Mouse (Mus musculus) bone marrow, adult 2 months (tissue): ENCODE data around the gene Ivns1abp.

Experiments
- CTCF ChIP-seq: fragments of 200-500 bp; IDR thresholded peaks from 2 replicates; pipeline ENCODE4 v1.5.1; 2011; ENCODE audit warnings: low read length, control low read depth; ENCODE audit not compliant: control insufficient read depth, insufficient read depth
- POLR2A ChIP-seq: fragments of 200-500 bp; IDR thresholded peaks from 2 replicates; pipeline ENCODE4 v1.6.1; 2011; ENCODE audit warnings: low read depth, mild to moderate bottlenecking, control low read depth, low read length, borderline replicate concordance; ENCODE audit not compliant: control insufficient read depth

DNA sequence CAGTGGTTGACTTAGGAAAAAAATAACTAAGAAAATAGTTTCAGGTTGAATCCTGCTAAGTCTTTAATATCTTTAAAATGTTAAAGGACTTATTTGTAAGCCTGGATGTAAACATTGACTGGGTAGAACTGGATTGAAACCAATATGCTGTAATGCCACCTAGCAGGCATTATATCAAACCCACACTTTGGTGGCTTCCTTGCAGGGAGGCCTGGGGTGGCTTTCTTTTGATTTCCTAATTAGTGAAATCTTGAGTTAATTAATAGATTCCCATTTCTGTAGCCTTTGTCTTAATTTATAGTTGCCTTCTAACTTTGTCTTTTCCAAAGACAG is 1.6 kb downstream of the Ivns1abp start:
- TF ChIP-seq CTCF (no peak), POLR2A (no peak)
